14 mouse cellular contexts compared by ENCODE assay signal in genomic region chr10:7234601-7235000, GRCm38 (mm10). TPM values are rescaled to one million over a fixed set of nuclear protein-coding genes. Genes with fewer than 3 reads are reported as not detected.
DNase-seq lines count a peak whose midpoint lies in the region; TF ChIP-seq lines count a peak whose summit lies in the region.
"Had no signal": no experiment of that assay in that cellular context is flagged by ENCODE, and none has a peak within 500 bp of the region (broad histone marks: within the 10 kb centered on the region; RNA-seq: fewer than 3 reads in every experiment).

No protein-coding gene starts in this region.

- no peak; the same call in 1 of the 2 replicates for TF ChIP-seq CTCF in kidney, adult 2 months (conservative IDR thresholded peaks at IDR 0.05; ENCODE audit: insufficient read depth, insufficient read length, low read depth, low read length)

- H3K36me3 ChIP-seq in kidney, adult 2 months (ENCODE audit: control insufficient read depth, insufficient read depth, low read length): no peaks in the 10 kb centered on the region
- H3K36me3 ChIP-seq: heart, embryonic 15.5 days; limb, embryonic 15.5 days; neural tube, embryonic 15.5 days had no signal

- TF ChIP-seq POLR2A in kidney, adult 2 months (IDR thresholded peaks at IDR 0.05; ENCODE audit: low read depth, low read length): no peak

- 0 out of 2 replicates have a peak, but pooled peaks cover 3% of the 10 kb centered on the region for H3K4me1 ChIP-seq in kidney, adult 2 months (ENCODE audit: control insufficient read depth, insufficient read depth, low read length)
- H3K4me1 ChIP-seq: heart, embryonic 15.5 days; neural tube, embryonic 15.5 days had no signal

- no peak overlapping the region for H3K4me3 ChIP-seq in kidney, adult 2 months (ENCODE audit: insufficient read depth, low read depth, low read length)
- H3K4me3 ChIP-seq: heart, embryonic 15.5 days; limb, embryonic 15.5 days; neural tube, embryonic 15.5 days had no signal

- DNase-seq in embryo, embryonic 9.5 days (ENCODE audit: extremely low spot score): peak; percentile 45
- no peak for DNase-seq in embryo, embryonic 11 days
- peak; percentile 32 for DNase-seq in kidney, adult 2 months
- no peak for DNase-seq in kidney, adult 8-10 months
- DNase-seq in R1 (ENCODE audit: low read depth, low spot score): peak; percentile 5
- peak; percentile 53 to 59 for DNase-seq in cerebellum, postnatal 14 days
- DNase-seq in urinary bladder, postnatal 4 days (ENCODE audit: low spot score in 2 of 2): no peak
- no peak for DNase-seq in ovary, adult 18-20 months (ENCODE audit: low spot score)
- DNase-seq: gastrocnemius, postnatal 10 days; lung, postnatal 14 days; right cerebral cortex, postnatal 4 days had no signal

- H3K27me3 ChIP-seq in kidney, adult 2 months (replicated peaks; ENCODE audit: control insufficient read depth, insufficient read depth, low read length): no peaks in the 10 kb centered on the region
- H3K27me3 ChIP-seq: heart, embryonic 15.5 days; limb, embryonic 15.5 days; neural tube, embryonic 15.5 days had no signal

- 32% methylated on average over 5 of the region's 5 CpGs for WGBS in kidney, adult 2 months

- no peak overlapping the region for H3K27ac ChIP-seq in kidney, adult 2 months (ENCODE audit: insufficient read depth, low read depth, low read length)
- H3K27ac ChIP-seq: heart, embryonic 15.5 days; limb, embryonic 15.5 days; neural tube, embryonic 15.5 days had no signal

RNA-seq across cellular contexts. Expression of gene Cnksr3, which starts 22.6 kb away (rescaled TPM):
- 10.5 and 11.8 TPM in 2 replicates for polyA plus RNA-seq in kidney, adult 2 months (2012; rRNA removed)

Comparison
In these comparisons a context has a peak if more than half of its experiments do, and no peak if none do; other contexts are left out.
1. DNase-seq: peak in embryo, embryonic 9.5 days (single experiment), kidney, adult 2 months (single experiment), R1 (single experiment) and cerebellum, postnatal 14 days (2 of 2); none in embryo, embryonic 11 days (single experiment), kidney, adult 8-10 months (0 of 2), urinary bladder, postnatal 4 days (0 of 2) and ovary, adult 18-20 months (single experiment).